Mouse (Mus musculus): ENCODE measurements around the gene Shank3. TPM values are rescaled to one million over a fixed set of nuclear protein-coding genes. Genes with fewer than 3 reads are reported as not detected.

Shank3 gene
- total RNA-seq, 4 experiments from 2014 or later: 36.3 to 53.5 (median 43.5) TPM

GRCm38 (mm10) chr15:89557179-89557995, 58.0 kb downstream of the Shank3 start:
- DNase-seq (ENCODE audit: low spot score): no peak

DNA sequence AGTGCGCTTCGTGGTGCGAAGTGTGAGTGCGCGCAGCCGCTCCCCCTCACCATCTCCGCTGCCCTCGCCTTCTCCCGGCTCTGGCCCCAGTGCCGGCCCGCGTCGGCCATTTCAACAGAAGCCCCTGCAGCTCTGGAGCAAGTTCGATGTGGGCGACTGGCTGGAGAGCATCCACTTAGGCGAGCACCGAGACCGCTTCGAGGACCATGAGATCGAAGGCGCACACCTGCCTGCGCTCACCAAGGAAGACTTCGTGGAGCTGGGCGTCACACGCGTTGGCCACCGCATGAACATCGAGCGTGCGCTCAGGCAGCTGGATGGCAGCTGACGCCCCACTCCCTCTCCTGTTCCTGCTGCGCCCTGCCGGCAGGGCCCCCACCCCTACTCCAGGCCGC, 58.6 kb downstream of the Shank3 start:
- no peak for DNase-seq (ENCODE audit: low spot score)

GRCm38 (mm10) chr15:89559202-89559731, 59.8 kb downstream of the Shank3 start:
- no peak for DNase-seq (ENCODE audit: low spot score)

DNA sequence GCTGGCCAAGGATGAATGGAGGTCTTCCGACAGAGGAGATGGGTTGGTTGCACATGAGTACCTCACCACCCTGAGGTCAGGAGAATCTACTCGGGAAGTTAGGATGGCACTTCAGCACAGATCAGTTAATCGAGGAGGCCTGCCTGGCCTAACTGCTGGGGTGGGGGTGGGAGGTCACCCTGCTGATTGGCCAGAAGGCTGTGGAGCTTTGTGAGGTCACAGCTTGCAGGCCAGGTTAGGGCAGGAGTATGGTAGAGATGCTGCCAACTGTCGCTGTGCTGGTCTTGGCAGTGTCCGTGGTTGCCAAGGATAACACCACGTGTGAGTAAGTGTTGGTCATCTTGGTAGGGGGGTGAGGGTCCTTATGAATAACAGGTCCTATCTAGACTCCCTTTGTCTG, 68.7 kb downstream of the Shank3 start, which contains the start of gene Acr:
TSS of gene Acr (plus strand) at position 213 of the 400 bp plus-strand sequence.
- no peak for DNase-seq (ENCODE audit: low spot score)

- DNase-seq (ENCODE audit: low spot score): no peak
Observed at GRCm38 (mm10) chr15:89572147-89572546, 72.7 kb downstream of the Shank3 start.

- DNase-seq (ENCODE audit: low spot score): no peak
Observed at GRCm38 (mm10) chr15:89582494-89582893, 83.1 kb downstream of the Shank3 start.

DNA sequence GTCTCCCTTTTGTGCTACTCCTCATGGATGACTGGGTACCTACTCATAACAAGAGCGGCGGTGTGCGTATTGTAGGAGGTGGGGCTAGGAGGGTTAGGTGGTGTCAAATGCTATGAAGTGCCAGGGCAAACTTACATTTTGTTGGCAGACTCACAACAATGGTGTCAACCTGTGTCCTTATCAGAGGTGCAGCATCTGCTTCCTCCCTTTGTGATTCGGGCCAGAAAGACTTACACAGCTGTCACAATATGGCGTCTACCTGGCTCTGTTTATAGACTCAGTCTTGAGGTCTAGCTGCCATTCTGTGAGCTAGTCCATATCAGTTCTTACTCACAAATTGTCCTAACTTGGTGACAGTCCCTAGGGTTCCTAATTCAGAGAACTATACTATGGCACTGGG, 85.7 kb downstream of the Shank3 start:
- DNase-seq (ENCODE audit: low spot score): peak; percentile 69

- DNase-seq (ENCODE audit: low spot score): no peak
Observed at GRCm38 (mm10) chr15:89585631-89586030, 86.2 kb downstream of the Shank3 start.

GRCm38 (mm10) chr15:89589146-89589545, 89.7 kb downstream of the Shank3 start:
- DNase-seq (ENCODE audit: low spot score): no peak

GRCm38 (mm10) chr15:89591317-89591716, 91.9 kb downstream of the Shank3 start:
- DNase-seq (ENCODE audit: low spot score): no peak

- peak; percentile 86 for DNase-seq (ENCODE audit: low spot score)
Observed at GRCm38 (mm10) chr15:89591723-89592455, 92.5 kb downstream of the Shank3 start, which contains the start of gene Rabl2. TSS of gene Rabl2 (minus strand) at chr15:89591923.

GRCm38 (mm10) chr15:89592548-89592947, 93.1 kb downstream of the Shank3 start:
- no peak for DNase-seq (ENCODE audit: low spot score)

- DNase-seq (ENCODE audit: low spot score): no peak
Observed at GRCm38 (mm10) chr15:89605822-89606570, 106.6 kb downstream of the Shank3 start.

DNA sequence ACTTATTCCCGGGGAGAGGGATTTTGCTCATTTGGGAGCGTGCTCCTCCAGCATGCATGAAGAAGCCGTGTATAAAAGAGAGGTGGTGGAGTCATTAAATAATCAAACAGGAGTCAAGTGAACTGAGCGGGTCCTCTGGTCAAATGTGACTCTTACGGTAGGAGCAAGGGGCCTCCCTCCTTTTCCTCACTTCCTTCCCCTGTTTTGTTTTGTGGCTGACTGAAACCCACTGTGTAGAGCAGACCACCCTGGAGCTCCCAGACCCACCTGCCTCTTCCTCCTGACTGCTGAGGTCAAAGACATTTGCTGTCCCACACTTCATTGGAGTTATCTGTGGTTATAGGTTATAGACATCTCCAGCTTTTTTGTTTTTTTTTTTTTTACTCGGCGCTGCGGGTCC, 108.1 kb downstream of the Shank3 start:
- DNase-seq (ENCODE audit: low spot score): no peak

DNA sequence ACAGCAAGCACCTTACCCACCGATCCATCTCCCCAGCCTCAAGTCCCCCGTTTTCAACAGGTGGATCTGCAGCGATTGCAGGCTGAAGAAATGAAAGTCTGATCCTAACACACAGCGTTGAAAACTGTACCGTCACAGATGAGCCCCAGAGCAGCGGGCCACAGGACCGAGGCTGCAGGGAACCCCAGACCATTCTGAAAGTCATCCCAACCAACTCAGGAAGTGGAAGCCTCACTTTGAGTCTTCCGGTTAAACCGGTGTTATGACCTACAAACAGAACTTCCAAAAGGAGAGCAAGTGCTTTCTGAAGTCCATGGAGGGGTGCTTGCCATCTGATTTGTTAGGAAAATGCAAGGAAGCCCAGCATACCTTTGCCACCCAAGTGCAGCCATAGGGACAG, 108.5 kb downstream of the Shank3 start:
- no peak for DNase-seq (ENCODE audit: low spot score)

Other genes starting within 250 kb of the Shank3 start
- gene Sbf1, start 184.3 kb upstream of the Shank3 start, total RNA-seq (2022): 10 to 100 TPM; 56.5 to 74.5 (median 69.5) TPM
- gene Adm2, start 176.9 kb upstream of the Shank3 start, total RNA-seq (2022): not detected
- not detected for gene Miox, start 165.2 kb upstream of the Shank3 start, total RNA-seq (2022)
- 10 to 100 TPM; 23.6 to 29.1 (median 26.7) TPM for gene Lmf2, start 144.0 kb upstream of the Shank3 start, total RNA-seq (2022)
- gene Ncaph2, start 143.9 kb upstream of the Shank3 start, total RNA-seq (2022): 10 to 100 TPM; 52.8 to 67.4 (median 57.4) TPM
- 10 to 100 TPM; 21.9 to 32.0 (median 24.4) TPM for gene Sco2, start 125.8 kb upstream of the Shank3 start, total RNA-seq (2022)
- under 1 TPM; 0.22 to 0.72 (median 0.31) TPM for gene Tymp, start 122.6 kb upstream of the Shank3 start, total RNA-seq (2022)
- 1 to 10 TPM in 3 of 4 experiments, under 1 TPM in 1; 0.41 to 2.3 (median 2.2) TPM for gene Odf3b, start 120.3 kb upstream of the Shank3 start, total RNA-seq (2022)
- not detected for gene Klhdc7b, start 114.7 kb upstream of the Shank3 start, total RNA-seq (2022)
- not detected for gene Syce3, start 89.1 kb upstream of the Shank3 start, total RNA-seq (2022)
- gene Cpt1b, start 73.8 kb upstream of the Shank3 start, total RNA-seq (2022): 100 to 1,000 TPM; 631 to 738 (median 682) TPM
- 1 to 10 TPM; 1.4 to 4.1 (median 2.0) TPM for gene C730034F03Rik, start 70.0 kb upstream of the Shank3 start, total RNA-seq (2022)
- gene Gm44502, start 69.9 kb upstream of the Shank3 start, total RNA-seq (2022): 10 to 100 TPM in 2 of 4 experiments, 1 to 10 TPM in 2; 6.9 to 14.3 (median 10.7) TPM
- gene Chkb, start 69.7 kb upstream of the Shank3 start, total RNA-seq (2022): 10 to 100 TPM; 46.7 to 59.6 (median 54.0) TPM
- under 1 TPM in 3 of 4 experiments, not detected in 1; 0.09 to 0.25 (median 0.09) TPM for gene Mapk8ip2, start 45.7 kb upstream of the Shank3 start, total RNA-seq (2022)
- 10 to 100 TPM; 10.9 to 12.7 (median 11.8) TPM for gene Arsa, start 22.2 kb upstream of the Shank3 start, total RNA-seq (2022)
- under 1 TPM in 3 of 4 experiments, not detected in 1; 0.19 to 0.41 (median 0.28) TPM for gene Acr, start 68.7 kb downstream of the Shank3 start, total RNA-seq (2022)
- 1 to 10 TPM; 4.4 to 6.6 (median 5.4) TPM for gene Rabl2, start 92.3 kb downstream of the Shank3 start, total RNA-seq (2022)